Mouse (Mus musculus) G1E-ER4 (cell line): ENCODE measurements around the gene Dmpk. TPM values are rescaled to one million over a fixed set of nuclear protein-coding genes. Genes with fewer than 3 reads are reported as not detected.

Experiments used
- GATA1 ChIP-seq: IDR thresholded peaks from one replicate; pipeline ENCODE4 v1.8.0; 2012; ENCODE audit warnings: low read length, inconsistent platforms
- polyA plus RNA-seq: library from polyadenylated mRNA; stranded (reverse); fragments of >175 nt; gene quantifications from 2 replicates; pipeline ENCODE4 v1.2.3, GENCODE M21; 2012

Gene Dmpk
- polyA plus RNA-seq, 1 experiment: 88.9 TPM

GRCm38 (mm10) chr7:19068707-19069106 is 14.9 kb upstream of the Dmpk start:
- no peak for TF ChIP-seq GATA1

DNA sequence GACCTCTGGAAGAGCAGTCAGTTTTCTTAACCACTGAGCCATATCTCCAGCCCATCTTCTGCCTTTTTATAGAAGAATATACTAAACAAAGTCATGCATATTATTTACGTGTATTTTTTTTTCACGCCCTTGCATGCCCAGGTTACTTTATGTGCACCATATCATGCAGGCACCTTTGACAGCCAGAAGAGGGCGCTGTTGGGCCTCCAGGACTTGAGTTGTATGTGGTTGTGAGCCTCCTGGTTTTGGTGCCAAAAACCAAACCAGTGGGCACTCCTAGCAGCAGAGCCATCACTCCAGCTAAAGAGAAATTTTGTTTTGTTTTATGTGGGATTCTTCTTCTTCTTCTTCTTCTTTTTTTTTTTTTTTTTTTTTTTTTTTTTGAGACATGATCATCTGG is 14.1 kb upstream of the Dmpk start:
- no peak for TF ChIP-seq GATA1

DNA sequence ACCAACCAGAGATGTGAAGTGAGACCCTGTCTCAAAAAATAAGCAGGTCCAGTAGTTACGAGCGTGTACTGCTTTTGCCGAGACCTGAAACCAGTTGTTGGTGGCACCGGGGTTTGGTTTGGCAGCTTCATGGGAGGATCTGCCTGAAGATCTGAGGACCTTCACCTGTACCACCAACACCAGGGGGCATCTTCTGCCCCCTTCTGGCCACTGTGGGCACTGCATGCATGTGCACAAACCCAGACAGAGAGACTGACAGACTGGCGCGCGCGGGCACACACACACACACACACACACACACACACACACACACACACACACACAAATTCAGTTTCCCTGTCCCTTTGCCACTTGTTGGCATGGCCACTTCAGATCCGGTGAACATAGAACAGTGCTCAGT is 10.1 kb upstream of the Dmpk start:
- no peak for TF ChIP-seq GATA1

DNA sequence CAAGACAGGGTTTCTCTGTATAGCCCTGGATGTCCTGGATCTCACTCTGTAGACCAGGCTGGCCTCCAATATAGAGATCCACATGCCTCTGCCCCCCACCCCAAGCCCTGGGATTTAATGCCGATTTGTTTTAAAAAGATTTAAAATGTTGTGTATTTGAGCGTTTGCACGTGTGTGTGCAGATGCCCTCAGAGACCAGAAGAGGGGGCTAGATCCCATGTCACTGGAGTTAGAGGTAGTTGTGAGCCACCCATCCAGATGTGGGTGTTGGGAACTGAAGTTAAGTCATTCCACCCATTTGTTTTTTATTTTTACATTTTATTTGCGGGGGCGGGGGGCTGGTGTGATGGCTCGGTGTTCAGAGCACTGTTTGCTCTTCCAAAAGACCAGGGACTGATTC is 9.2 kb upstream of the Dmpk start:
- no peak for TF ChIP-seq GATA1

DNA sequence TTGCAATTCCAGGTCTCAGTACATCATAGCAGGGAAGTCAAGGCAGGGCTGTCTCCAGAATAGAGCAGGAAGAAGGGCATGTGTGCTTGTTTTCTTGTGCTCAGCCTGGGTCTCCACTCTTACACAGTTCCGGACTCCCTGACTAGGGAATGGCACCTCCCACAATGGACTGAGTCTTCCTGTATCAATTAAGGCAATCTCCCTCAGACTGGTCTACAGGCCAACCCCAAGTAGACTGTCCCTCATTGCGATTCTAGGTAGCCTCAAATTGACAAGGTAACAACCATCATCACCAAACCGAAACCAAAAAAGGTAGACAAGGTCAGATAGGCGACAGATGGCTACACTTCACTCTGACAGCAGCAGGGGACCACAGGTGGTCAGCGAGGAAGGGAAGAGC is 8.4 kb upstream of the Dmpk start:
- no peak for TF ChIP-seq GATA1

DNA sequence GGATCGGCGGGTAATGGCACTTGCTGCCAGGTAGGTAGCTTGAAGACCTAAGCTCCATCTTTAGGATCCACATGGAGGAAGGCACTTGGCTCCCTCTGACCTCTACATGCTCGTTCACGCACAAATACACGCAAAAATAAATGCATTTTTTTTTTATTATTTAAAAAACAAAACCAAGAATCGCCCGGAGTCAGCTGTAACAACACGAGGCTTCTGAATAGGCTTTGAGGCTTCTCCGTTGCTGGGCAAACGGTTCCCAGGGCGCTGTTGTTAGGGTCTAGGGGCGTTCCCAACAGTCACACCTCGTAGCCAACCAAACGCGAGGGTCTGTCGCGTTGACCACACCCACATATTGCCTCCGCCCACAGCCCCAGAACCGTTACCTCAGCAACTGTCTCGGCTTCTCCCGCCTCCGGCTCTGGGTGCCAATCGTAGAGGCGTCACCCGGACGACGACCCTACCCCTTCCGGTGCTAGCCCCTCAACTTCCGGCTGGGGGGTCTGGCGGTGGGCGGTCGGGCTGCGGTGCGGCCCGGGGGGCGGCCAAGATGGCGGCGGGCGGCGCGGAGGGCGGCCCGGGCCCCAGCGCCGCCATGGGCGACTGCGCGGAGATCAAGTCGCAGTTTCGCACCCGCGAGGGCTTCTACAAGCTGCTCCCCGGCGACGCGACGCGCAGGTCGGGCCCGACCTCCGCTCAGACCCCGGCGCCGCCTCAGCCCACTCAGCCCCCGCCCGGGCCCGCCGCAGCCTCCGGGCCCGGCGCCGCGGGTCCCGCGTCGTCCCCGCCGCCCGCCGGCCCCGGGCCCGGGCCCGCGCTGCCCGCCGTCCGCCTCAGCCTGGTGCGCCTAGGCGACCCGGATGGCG is 7.7 kb upstream of the Dmpk start, which contains the start of gene Dmwd:
TSS of gene Dmwd (plus strand) at position 505 of the 863 bp plus-strand sequence.
- TF ChIP-seq GATA1: no peak

- TF ChIP-seq GATA1: no peak
Observed at GRCm38 (mm10) chr7:19076586-19076991, 7.1 kb upstream of the Dmpk start.

DNA sequence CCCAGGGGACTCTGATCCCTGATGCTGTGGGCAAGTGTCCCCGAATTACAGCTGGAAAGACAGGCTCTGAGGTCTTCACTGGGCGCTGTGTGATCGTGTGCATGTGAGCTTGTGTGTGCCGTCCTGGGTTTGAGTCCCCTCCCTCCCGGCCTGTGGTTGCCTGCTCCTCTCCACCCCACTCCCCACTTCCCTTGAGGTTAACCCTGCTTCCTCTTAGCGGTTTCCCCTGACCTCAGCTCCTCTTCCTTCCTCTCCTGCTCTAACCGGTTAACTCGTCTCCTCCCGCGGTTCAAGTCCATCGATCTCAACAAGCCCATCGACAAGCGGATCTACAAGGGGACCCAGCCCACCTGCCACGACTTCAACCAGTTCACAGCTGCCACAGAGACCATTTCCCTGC is 5.9 kb upstream of the Dmpk start:
- TF ChIP-seq GATA1: no peak

DNA sequence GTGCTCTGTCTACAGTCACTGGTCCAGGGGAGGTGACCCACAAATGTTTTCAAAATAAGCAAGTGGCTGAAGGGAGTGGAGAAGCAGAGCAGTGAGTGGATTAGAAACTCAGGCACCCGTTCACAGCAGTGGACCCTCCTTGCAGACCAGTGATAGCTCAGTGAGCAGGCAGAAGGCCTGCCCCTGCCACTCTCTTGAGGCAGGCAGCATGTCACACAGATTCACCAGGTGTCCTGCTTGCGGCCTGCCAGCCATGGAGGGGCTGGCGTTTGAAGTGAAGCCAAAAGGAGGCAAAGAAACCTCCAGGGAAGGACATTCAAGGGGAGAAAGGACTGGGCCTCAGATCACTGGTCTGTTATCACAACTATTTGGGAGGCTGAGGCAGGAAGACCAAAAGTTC is 4.9 kb upstream of the Dmpk start:
- no peak for TF ChIP-seq GATA1

DNA sequence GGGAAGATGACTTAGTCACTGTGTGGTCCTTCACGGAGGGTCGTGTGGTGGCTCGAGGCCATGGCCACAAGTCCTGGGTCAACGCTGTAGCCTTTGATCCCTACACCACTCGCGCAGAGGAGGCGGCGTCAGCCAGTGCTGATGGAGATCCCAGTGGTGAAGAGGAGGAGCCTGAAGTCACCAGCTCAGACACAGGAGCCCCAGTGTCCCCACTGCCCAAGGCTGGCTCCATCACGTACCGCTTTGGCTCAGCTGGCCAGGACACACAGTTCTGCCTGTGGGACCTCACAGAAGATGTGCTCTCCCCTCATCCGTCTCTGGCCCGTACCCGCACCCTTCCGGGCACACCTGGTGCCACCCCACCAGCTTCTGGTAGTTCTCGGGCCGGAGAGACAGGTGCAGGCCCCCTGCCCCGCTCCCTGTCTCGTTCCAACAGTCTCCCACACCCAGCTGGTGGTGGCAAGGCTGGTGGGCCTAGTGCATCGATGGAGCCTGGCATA is 3.1 kb upstream of the Dmpk start:
- TF ChIP-seq GATA1: no peak

DNA sequence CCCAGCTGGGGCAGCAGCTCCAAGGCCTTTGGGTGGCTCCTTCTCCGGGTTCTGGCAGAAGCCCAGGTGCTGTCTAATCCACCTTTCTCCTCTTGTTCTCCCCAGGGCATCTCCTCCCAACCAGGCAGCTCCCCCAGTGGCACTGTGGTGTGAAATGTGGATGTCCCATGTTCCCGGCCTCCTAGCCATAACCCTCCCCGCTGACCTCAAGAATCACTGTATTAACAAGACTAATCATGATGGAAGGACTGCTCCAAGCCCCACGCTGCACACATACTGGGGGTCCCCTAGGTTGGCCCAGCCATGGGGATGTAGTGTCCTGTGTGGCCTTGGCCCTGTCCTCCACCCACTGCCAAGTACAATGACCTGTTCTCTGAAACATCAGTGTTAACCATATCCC is 1.5 kb upstream of the Dmpk start:
- no peak for TF ChIP-seq GATA1

DNA sequence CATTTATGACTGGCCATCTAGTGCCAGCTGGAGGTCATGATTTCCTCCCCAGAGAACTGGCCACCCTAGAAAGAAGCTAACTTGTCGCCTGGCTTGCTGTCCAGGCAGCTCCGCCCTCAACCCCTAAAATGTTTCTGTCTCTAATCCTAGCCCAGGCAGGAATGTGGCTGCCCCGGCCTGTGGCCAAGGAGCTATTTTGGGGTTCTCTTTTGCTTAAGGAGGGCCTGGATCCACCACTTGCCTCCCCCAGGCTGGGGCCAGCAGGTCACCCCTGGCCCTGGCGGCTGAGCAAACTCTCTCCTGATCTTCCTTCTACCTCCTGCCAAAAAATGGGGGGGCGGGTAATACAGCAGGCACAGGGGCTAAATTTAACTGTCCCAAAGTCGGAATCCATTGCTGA is 553 bp upstream of the Dmpk start:
- no peak for TF ChIP-seq GATA1

DNA sequence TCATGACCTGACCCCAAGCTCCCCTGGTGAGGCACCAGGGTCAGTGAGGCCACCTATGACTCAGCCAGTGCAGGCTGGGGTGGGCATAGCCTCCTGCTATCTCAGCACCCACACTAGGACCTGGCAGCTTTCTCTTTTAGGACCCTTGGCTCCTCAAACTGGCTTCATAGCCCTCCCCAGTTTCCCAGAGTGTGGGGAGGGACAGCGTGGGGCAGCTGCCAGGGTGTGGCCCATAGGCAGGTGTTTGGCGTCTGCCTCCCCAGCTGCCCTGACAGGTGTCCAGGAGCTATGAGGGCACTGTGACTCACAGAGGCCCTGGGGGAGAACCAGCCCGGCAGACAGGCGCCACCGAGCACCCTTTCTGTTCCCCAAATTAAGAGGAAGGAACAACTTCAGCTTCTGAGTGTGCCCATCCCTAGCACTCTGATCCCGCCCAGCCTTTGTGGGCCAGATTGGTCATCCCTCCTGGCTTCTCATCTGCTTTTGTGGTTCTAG is 675 bp downstream of the Dmpk start:
- no peak for TF ChIP-seq GATA1

GRCm38 (mm10) chr7:19084921-19085473 is 1.3 kb downstream of the Dmpk start:
- TF ChIP-seq GATA1: no peak

DNA sequence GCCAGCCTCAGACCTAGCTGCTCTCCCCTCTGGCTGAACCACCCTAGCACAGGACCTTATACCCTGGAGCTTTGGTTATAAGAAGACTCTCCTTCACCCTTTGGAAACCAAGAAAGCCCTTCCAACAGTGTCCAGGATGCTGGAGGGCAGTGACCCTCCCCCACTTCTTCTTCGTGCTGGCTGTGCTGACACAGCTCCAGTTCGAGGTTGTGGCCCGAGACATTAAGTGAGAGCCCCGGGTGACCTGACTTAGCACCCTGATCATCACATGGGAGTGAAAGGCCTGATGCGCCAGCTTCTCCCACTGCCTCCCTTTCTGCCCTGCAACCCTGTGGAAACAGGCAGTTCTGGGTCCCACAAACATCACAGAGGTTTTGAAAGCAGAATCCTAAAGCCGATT is 1.8 kb downstream of the Dmpk start:
- TF ChIP-seq GATA1: no peak

GRCm38 (mm10) chr7:19086042-19086441 is 2.4 kb downstream of the Dmpk start:
- TF ChIP-seq GATA1: no peak

DNA sequence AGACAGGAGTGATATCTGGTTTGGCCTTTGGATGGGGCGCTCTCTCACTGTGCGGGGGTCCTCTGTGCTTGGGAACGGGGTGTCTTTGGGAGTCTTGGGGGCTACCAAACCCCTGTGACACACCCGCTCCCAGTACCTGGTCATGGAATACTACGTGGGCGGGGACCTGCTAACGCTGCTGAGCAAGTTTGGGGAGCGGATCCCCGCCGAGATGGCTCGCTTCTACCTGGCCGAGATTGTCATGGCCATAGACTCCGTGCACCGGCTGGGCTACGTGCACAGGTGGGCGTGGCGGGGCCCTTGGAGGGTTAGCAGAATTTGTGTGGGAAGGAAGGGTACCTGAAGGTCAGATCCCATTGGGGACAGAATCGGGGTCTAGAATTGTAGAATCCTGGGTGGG is 3.1 kb downstream of the Dmpk start:
- no peak for TF ChIP-seq GATA1
